Mouse (Mus musculus): ENCODE results near the gene Cldnd1. TPM values are rescaled to one million over a fixed set of nuclear protein-coding genes. Genes with fewer than 3 reads are reported as not detected.

Gene Cldnd1
- polyA plus RNA-seq, 1 experiment from 2014 or later: 151 TPM

GRCm38 (mm10) chr16:58703382-58704124 lies 24.2 kb upstream of the Cldnd1 start:
- H3K27ac ChIP-seq (replicated peaks; ENCODE audit: low read depth, low read length): no peak overlapping the region
- 57% methylated on average over 10 of the region's 10 CpGs for WGBS

DNA sequence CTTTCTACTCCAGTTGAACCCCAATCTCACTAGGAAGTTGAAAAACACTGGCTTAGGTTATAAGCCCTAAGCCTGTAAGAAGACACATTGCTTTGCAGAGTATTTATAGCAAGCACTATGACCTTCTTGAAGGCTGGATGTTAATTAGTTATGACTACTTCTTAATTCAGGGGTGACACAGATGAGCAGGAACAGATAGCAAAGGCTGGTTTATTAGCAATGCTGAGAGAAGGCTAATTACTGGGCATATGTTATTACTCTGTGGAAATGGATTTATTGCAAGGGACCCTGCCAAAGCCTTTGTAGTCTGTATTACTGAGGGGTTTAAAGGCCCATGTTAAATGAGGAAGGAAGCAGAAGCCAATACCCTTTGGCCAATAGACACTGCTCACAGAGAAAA lies 22.7 kb upstream of the Cldnd1 start:
- H3K4me1 ChIP-seq (ENCODE audit: control insufficient read depth, insufficient read depth, low read length): no peaks in the 10 kb centered on the region
- H3K4me3 ChIP-seq (replicated peaks; ENCODE audit: low read depth, low read length): no peak overlapping the region
- no peak overlapping the region for H3K9ac ChIP-seq (replicated peaks; ENCODE audit: low read length)
- no peaks in the 10 kb centered on the region for H3K27me3 ChIP-seq (ENCODE audit: control insufficient read depth, insufficient read depth, low read length)
- no peaks in the 10 kb centered on the region for H3K9me3 ChIP-seq (ENCODE audit: control insufficient read depth, low read length)
- H3K4me2 ChIP-seq (ENCODE audit: low read length): no peak overlapping the region
- no peak overlapping the region for H3K27ac ChIP-seq (replicated peaks; ENCODE audit: low read depth, low read length)
- H3K36me3 ChIP-seq (ENCODE audit: control insufficient read depth, insufficient read depth, low read length): no peaks in the 10 kb centered on the region
- ATAC-seq (ENCODE audit: low FRiP score, low TSS enrichment): peak; percentile 40; the same call in 1 of the 2 replicates
- peak; percentile 14 for DNase-seq

More at GRCm38 (mm10) chr16:58703382-58704124, 24.2 kb upstream of the Cldnd1 start:
- Histone ChIP-seq H3K4me1 (ENCODE audit: control insufficient read depth, insufficient read depth, low read length) (no peaks in the 10 kb centered on the region), H3K36me3 (ENCODE audit: control insufficient read depth, insufficient read depth, low read length) (no peaks in the 10 kb centered on the region), H3K4me2 (ENCODE audit: low read length) (no peak overlapping the region), H3K27me3 (ENCODE audit: control insufficient read depth, insufficient read depth, low read length) (no peaks in the 10 kb centered on the region), H3K4me3 (replicated peaks; ENCODE audit: low read depth, low read length) (no peak overlapping the region), H3K9ac (replicated peaks; ENCODE audit: low read length) (no peak overlapping the region), H3K9me3 (ENCODE audit: control insufficient read depth, low read length) (no peaks in the 10 kb centered on the region)
- ATAC-seq (ENCODE audit: low FRiP score, low TSS enrichment) (no peak), DNase-seq (no peak)

GRCm38 (mm10) chr16:58707276-58707905 lies 20.3 kb upstream of the Cldnd1 start:
- no peak for ATAC-seq (ENCODE audit: low FRiP score, low TSS enrichment)
- no peak overlapping the region for H3K27ac ChIP-seq (replicated peaks; ENCODE audit: low read depth, low read length)
- H3K36me3 ChIP-seq (ENCODE audit: control insufficient read depth, insufficient read depth, low read length): no peaks in the 10 kb centered on the region
- H3K9ac ChIP-seq (replicated peaks; ENCODE audit: low read length): no peak overlapping the region
- H3K4me1 ChIP-seq (ENCODE audit: control insufficient read depth, insufficient read depth, low read length): no peaks in the 10 kb centered on the region
- WGBS: 92% methylated on average over 4 of the region's 4 CpGs
- no peak for DNase-seq
- no peak overlapping the region for H3K4me3 ChIP-seq (replicated peaks; ENCODE audit: low read depth, low read length)
- H3K4me2 ChIP-seq (ENCODE audit: low read length): no peak overlapping the region
- no peaks in the 10 kb centered on the region for H3K9me3 ChIP-seq (ENCODE audit: control insufficient read depth, low read length)
- H3K27me3 ChIP-seq (ENCODE audit: control insufficient read depth, insufficient read depth, low read length): no peaks in the 10 kb centered on the region

DNA sequence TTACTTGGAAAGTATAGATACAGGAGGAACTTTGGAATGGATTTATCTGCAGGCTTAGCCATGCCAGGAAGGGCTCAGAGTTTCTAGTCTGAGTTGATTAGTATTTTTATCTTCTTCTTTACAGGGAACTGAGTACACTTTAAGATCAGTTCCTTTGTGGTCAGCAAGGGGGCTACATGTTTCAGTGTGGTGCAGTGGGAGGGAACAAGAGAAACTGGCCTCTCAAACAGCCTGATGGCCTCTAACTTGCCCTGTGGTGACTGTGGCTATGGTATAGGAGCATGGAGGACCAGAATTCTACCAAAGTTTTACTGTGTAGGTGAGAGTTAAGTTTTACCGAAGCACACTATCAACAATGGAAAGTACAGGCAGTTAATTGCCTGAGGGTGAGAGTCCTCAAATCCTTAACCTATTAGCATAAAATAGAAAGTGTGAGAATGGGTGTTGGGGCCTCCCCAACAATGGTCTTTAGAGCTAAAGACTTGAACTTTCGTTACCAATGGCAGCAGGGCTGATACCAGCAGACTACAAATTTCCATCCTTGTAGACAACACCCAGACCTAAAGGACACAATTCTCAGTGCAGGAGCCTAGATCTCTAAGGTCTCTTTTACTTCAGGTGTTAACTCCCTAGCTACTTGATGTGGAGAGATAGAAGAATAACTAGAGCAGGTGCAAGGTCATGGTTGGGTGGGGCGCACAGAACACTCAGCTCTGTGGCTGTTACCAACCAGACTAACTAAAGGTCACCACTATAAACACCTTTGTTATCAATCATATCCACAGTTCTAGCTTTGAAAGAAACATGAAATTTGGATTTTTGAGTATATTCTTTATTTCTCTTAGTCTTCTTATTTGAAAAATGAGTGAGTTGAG lies 18.9 kb upstream of the Cldnd1 start:
- no peak overlapping the region for H3K9ac ChIP-seq (replicated peaks; ENCODE audit: low read length)
- H3K27me3 ChIP-seq (ENCODE audit: control insufficient read depth, insufficient read depth, low read length): no peaks in the 10 kb centered on the region
- no peak for ATAC-seq (ENCODE audit: low FRiP score, low TSS enrichment)
- DNase-seq: no peak
- 82% methylated on average over 3 of the region's 3 CpGs for WGBS
- H3K9me3 ChIP-seq (ENCODE audit: control insufficient read depth, low read length): no peaks in the 10 kb centered on the region
- no peak overlapping the region for H3K27ac ChIP-seq (replicated peaks; ENCODE audit: low read depth, low read length)
- no peak overlapping the region for H3K4me3 ChIP-seq (replicated peaks; ENCODE audit: low read depth, low read length)
- no peaks in the 10 kb centered on the region for H3K4me1 ChIP-seq (ENCODE audit: control insufficient read depth, insufficient read depth, low read length)
- H3K36me3 ChIP-seq (ENCODE audit: control insufficient read depth, insufficient read depth, low read length): no peaks in the 10 kb centered on the region
- H3K4me2 ChIP-seq (ENCODE audit: low read length): no peak overlapping the region

GRCm38 (mm10) chr16:58709536-58709935 lies 18.2 kb upstream of the Cldnd1 start:
- Histone ChIP-seq H3K9ac (replicated peaks; ENCODE audit: low read length) (no peak overlapping the region), H3K4me1 (ENCODE audit: control insufficient read depth, insufficient read depth, low read length) (no peaks in the 10 kb centered on the region), H3K36me3 (ENCODE audit: control insufficient read depth, insufficient read depth, low read length) (no peaks in the 10 kb centered on the region), H3K9me3 (ENCODE audit: control insufficient read depth, low read length) (no peaks in the 10 kb centered on the region), H3K27ac (replicated peaks; ENCODE audit: low read depth, low read length) (no peak overlapping the region), H3K4me2 (ENCODE audit: low read length) (no peak overlapping the region), H3K27me3 (ENCODE audit: control insufficient read depth, insufficient read depth, low read length) (no peaks in the 10 kb centered on the region), H3K4me3 (replicated peaks; ENCODE audit: low read depth, low read length) (no peak overlapping the region)
- no peak for DNase-seq
- ATAC-seq (ENCODE audit: low FRiP score, low TSS enrichment): no peak
- 75% methylated on average over 4 of the region's 4 CpGs for WGBS

- Histone ChIP-seq H3K9ac (replicated peaks; ENCODE audit: low read length) (no peak overlapping the region), H3K36me3 (ENCODE audit: control insufficient read depth, insufficient read depth, low read length) (no peaks in the 10 kb centered on the region), H3K9me3 (ENCODE audit: control insufficient read depth, low read length) (no peaks in the 10 kb centered on the region), H3K27me3 (ENCODE audit: control insufficient read depth, insufficient read depth, low read length) (no peaks in the 10 kb centered on the region), H3K4me2 (ENCODE audit: low read length) (no peak overlapping the region), H3K4me3 (replicated peaks; ENCODE audit: low read depth, low read length) (no peak overlapping the region), H3K27ac (replicated peaks; ENCODE audit: low read depth, low read length) (no peak overlapping the region), H3K4me1 (ENCODE audit: control insufficient read depth, insufficient read depth, low read length) (no peaks in the 10 kb centered on the region)
- WGBS: 90% methylated on average over 8 of the region's 8 CpGs
- ATAC-seq (ENCODE audit: low FRiP score, low TSS enrichment) (no peak), DNase-seq (no peak)
Measured at GRCm38 (mm10) chr16:58712221-58712620, 15.5 kb upstream of the Cldnd1 start.

DNA sequence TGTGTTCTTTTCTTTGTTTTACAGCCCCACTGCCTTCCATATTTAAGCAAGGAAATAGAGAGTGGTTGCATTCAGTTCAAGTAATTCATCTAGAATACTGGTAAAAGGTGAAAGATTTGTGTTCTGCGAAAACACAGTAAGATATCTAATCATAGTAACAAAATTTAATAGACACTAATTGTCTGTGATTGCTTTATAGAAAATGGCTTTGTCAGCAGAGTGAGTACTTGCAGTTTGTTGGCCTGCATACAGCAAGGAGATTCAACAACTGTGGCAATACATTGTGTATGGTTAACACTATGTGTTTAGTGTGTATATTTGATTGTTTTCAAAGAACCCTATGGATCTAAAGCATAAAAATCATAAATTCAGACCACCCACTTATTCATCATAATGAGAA lies 14.6 kb upstream of the Cldnd1 start:
- no peak overlapping the region for H3K9ac ChIP-seq (replicated peaks; ENCODE audit: low read length)
- ATAC-seq (ENCODE audit: low FRiP score, low TSS enrichment) (no peak), DNase-seq (no peak)
- H3K9me3 ChIP-seq (ENCODE audit: control insufficient read depth, low read length): no peaks in the 10 kb centered on the region
- H3K4me2 ChIP-seq (ENCODE audit: low read length): no peak overlapping the region
- no peaks in the 10 kb centered on the region for H3K27me3 ChIP-seq (ENCODE audit: control insufficient read depth, insufficient read depth, low read length)
- no peaks in the 10 kb centered on the region for H3K4me1 ChIP-seq (ENCODE audit: control insufficient read depth, insufficient read depth, low read length)
- H3K36me3 ChIP-seq (ENCODE audit: control insufficient read depth, insufficient read depth, low read length): no peaks in the 10 kb centered on the region
- no peak overlapping the region for H3K27ac ChIP-seq (replicated peaks; ENCODE audit: low read depth, low read length)
- 86% methylated on average over 1 of the region's 1 CpGs for WGBS
- H3K4me3 ChIP-seq (replicated peaks; ENCODE audit: low read depth, low read length): no peak overlapping the region

GRCm38 (mm10) chr16:58715018-58715417 lies 12.7 kb upstream of the Cldnd1 start:
- 75% methylated on average over 4 of the region's 4 CpGs for WGBS
- Histone ChIP-seq H3K9me3 (ENCODE audit: control insufficient read depth, low read length) (no peaks in the 10 kb centered on the region), H3K27me3 (ENCODE audit: control insufficient read depth, insufficient read depth, low read length) (no peaks in the 10 kb centered on the region), H3K4me3 (replicated peaks; ENCODE audit: low read depth, low read length) (no peak overlapping the region), H3K36me3 (ENCODE audit: control insufficient read depth, insufficient read depth, low read length) (no peaks in the 10 kb centered on the region), H3K4me1 (ENCODE audit: control insufficient read depth, insufficient read depth, low read length) (no peaks in the 10 kb centered on the region), H3K9ac (replicated peaks; ENCODE audit: low read length) (no peak overlapping the region), H3K4me2 (ENCODE audit: low read length) (no peak overlapping the region), H3K27ac (replicated peaks; ENCODE audit: low read depth, low read length) (no peak overlapping the region)
- DNase-seq (no peak), ATAC-seq (ENCODE audit: low FRiP score, low TSS enrichment) (no peak)
